Mouse (Mus musculus): ENCODE measurements around the gene Gbx2.

Gene Gbx2

DNA sequence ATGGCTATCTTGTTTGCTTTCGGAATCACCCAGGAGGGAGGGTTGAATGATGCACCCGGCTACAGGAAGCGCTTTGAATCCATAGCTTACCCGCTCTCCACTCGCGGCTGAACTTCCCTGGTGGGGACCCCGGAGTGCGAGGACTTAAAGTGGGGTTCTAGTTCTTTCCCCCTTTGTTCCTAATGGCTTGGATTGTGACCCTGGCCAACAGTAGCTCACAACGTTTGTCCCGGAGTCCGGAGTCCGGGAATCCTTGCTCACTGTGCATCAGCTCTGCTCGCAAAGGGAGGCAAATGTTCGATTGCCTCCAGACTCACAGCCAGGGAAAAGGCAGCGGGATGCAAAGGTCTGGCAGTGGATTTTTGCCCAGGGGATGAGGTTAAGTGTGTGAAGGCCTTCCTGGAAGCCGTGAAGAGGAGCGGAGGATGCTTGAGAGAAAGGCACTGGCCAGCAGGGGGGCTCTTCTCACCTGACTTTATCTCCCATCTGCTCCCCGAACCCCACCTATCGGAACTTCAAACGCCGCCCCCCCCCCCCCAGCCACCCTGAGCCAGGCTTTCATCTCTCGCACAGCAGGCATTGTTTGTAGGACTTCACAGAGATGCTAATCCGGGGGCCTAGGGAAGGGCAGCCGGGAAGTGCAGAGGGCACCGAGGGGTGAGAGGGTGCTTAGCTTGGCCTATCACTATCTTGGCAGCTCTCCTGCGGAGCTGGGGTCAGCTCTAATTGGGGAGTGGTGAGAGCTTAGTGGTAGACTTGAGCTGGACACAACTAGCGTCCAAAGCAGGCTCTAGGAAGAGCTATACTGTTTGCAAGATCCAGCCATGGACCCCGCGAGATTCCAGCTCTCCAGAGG is 4.7 kb upstream of the Gbx2 start:
- DNase-seq (ENCODE audit: low spot score): no peak

DNA sequence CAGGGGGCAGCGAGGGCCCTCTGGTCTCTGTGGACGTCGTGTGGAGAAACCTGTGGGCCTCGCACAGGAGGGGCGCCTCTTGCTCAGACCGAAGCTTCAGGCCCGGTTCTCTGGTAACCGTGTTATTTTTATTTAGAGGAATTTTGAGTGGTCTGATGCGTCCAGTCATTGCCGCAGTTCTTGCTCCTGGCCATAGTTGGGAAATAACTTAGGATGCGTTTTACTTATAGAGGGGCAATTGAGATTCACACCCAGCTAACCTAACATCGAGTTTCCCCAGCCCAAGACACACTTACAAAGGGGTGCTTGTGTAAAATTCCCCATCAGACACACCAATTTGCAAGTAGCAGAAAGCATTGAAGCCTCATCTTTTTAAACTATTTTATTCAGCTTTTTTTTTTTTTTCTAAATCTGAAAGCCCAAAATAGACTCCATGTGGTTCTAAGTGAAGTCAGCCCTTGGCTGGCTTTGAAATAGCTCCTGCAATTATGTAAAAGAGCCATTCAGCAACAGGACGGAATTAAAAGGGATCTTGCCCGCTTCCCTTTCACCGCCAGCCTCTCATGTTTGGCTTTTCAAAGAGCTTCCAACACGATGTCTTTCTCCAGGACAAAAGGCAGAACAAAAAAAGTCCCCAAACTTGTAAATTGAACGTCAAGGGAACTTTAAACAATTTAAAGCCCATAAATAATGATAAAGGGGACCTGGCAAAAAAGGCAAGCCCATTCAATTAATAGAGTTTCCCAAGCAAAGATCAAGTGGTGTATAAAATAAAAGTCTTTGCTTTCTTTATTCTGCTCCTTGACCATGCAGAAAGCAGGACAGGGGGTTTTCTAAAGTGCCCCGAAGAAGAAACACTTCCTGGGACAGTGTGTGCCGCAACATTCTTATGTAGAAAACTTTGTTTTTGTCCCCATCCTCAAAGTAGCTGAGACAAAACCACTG is 3.6 kb upstream of the Gbx2 start:
- no peak for DNase-seq (ENCODE audit: low spot score)

DNA sequence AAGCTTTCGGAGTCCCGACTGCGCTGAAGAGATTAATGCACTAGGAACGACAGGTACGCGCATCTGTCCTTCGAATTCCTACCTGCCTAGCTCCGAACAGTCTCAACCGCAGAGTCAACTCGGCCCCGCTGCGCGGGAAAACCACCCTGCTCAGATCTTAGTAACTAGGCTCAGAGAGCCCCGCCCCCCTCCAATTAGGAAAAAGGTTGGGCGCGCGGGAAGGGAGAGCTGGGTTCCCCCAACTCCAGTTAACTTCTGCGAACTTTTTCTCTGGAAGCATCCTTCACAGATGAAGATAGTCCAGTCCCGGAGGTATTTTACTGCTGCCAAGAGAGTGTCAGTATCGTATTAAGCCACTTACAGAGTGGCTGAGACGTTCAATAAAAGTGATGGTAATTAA is 2.8 kb upstream of the Gbx2 start:
- DNase-seq (ENCODE audit: low spot score): no peak

DNA sequence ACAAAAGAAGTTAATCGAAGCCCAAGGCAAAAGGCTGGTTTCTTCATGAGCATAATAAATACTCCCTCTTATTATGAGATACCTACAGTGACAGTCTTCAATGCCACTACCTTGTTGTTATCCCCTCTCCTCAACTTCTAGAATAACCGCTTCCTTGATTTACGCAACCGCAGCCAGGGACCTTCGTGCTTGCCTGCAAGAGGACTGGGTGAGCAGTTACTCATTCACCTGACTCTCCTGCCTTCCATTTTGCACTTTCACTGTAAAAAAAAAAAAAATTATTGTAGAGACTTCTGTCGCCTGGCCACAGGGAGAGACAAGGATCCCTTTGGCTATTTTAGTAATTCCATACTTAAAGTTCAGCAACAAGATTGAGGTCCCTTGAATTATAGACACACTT is 2.0 kb upstream of the Gbx2 start:
- DNase-seq (ENCODE audit: low spot score): no peak

DNA sequence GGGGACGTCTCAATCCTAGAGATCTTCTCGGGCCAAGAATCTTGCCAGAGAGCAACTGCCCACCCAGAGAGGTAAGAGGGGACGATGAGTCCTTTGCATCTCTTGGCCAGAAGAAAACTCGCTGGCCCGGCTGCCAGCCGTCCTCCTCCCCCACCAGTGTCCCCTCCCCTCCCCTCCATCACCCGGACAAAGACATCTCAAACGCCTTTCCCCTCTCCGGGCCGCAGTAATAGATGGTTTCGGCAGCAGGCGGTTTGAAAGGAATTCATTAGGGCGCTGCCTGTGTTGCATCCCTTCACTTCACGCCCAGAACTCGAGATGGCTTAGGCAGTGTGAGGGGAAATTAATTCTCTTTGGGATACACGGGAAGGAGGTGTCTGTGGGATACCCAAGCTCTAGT is 1.6 kb upstream of the Gbx2 start:
- no peak for DNase-seq (ENCODE audit: low spot score)

DNA sequence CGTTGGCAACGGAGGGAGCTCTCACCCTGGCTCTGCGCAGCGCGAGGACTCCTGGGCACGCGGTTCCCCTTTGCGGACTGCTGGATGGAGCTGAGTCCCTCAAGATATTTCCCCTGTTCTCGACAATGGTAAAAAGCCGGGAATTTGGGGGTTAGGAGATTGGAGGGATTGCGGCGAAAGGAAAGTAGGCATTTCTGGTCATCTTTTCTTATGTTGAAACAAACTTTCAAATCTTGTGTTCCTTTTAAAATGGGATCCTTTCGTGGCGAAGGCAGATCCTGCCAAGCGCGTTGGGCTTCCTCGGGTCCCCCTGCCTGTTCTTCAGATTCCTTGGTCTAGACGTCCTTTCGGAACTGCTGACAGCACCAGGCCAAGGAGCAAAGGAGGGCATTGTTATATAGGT is 1.0 kb upstream of the Gbx2 start:
- no peak for DNase-seq (ENCODE audit: low spot score)

DNA sequence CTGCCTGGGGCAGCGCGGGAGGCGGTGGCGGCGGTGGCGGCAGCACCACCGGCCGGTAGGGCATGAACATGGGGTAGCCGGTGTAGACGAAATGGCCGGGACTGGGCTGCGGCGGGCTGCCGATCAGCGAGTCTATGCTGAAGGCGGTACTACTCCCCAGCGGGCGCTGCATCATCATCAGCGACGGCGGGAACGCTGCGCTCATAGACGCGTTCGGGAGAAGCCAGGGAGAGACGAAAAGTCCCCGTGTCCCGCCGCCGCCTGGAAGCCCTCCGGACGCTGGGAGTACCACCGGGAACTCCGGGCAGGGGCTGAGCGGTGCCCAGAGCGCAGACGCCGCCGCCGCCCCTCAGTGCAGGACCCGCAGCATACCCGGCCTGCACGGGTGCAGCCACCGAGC is 428 bp downstream of the Gbx2 start:
- DNase-seq (ENCODE audit: low spot score): no peak

DNA sequence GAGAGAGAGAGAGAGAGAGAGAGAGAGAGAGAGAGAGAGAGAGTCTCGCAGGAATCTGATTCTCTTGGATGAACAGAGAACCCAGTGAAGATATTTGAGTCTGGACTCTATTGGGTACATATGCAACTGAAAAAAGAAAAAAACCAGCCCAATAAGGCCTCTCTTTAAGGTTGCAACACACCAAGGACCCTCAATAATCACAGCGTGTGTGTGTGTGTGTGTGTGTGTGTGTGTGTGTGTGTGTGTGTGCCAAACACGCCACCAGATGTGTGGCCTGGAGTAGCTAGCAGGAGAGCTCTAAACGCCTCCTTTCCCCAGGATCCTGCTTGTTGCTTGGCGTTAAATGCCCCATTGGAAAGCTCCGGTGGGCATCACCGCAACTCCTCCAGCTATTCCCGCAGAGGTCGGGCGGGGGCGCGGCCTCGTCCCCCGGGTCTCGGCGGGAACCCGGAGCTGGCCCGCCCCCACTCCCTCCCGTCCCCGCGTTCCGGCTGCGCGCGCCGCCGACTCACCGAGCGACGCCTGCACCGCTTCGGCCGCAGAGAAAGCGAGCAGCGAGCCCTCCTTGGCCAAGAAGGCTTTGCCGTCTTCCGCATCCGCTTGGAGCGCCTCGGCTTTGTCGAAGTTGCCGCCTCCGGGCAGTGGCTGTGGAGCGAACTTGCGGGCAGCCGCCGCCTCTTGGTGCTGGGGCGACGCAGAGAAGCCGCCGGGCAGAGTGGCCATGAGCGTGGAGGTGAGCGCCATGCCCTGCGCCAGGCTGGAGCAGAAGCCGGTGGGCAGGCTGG is 1.1 kb downstream of the Gbx2 start:
- no peak for DNase-seq (ENCODE audit: low spot score)

DNA sequence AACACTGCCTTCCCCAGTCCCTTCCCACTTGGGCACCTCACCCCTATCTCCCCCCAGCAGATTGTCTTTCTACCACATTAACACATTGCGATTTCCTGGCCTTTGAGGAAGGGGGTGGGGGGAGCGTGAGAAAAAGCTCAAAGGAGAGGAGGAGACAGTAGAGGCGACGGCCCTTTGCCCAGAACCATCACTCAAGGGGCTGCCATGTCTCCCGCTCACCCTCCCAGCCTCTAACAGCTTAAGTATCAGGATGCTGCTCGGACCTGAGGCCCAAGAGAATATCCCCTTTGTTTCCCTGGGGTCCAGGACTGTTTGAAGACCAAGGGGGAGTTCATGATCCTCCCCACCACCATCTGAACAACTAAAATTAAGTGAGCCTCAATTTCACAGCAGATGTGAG is 1.8 kb downstream of the Gbx2 start:
- no peak for DNase-seq (ENCODE audit: low spot score)

DNA sequence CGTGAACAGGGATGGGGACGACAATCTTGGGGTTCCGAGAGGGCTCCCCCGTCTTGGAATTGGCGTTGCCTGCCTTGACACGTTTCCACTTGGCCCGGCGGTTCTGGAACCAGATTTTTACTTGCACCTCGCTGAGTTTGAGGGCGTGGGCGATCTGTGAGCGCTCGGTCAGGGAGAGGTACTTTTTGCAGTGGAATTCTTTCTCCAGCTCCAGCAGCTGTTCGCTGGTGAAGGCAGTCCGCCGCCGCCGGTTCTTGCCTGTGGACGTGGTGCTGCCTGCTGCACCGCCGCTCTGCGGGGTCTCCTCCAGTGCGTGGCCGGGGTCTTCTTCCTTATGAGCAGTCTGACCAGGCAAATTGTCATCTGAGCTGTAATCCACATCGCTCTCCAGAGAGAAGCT is 2.3 kb downstream of the Gbx2 start:
- no peak for DNase-seq (ENCODE audit: low spot score)

DNA sequence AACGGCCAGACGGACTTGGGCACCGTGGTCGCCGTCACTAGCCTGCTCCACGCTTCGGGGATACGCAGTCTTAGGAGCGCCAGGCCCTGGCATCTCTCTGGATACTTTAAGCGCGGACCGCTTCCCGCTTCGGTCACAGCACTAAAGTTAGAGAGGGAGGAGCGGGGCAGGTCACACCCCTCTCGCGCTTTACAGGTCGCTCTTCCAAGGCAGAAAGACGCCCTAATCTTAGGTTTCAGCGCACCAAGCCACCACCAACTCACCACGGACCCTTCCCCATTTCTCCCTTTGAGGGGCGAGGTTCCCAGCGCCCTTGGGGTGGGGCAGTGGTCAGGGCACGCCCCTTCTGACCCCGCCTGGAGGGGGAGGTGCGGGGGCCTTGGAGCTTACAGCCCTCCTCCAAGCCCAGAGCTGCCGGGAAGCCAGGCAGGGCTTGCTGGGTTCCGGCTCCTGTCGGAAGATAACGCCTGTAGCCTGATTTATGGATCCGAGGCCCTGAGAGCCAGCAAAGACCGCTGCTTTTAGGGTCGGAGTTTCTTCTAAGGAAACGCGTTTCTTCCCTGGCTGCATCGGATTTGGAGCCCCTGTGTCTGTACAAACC is 3.8 kb downstream of the Gbx2 start:
- DNase-seq (ENCODE audit: low spot score): no peak

DNA sequence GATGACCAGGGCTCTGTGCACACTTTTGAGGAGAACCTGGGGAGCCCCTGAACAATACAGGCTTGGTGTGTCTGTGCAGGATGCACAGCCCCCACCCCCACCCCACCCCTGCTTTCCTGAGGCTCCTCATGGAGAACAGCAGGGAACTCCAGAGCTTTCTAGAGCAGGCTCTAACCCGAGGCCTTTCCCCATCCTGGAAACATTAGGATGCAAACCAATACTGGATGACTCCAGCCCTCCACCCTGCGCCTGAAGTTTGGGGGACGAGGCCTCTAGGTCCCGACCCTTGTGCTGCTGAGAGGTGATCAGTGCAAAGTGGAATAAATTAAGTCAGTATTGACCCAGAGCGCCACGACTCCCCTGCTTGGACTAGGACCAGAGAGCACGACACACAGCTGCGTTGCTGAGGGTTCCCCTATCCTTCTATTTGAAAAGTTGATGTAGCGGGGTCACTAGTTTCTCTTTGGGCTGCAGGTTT is 4.4 kb downstream of the Gbx2 start:
- no peak for DNase-seq (ENCODE audit: low spot score)

DNA sequence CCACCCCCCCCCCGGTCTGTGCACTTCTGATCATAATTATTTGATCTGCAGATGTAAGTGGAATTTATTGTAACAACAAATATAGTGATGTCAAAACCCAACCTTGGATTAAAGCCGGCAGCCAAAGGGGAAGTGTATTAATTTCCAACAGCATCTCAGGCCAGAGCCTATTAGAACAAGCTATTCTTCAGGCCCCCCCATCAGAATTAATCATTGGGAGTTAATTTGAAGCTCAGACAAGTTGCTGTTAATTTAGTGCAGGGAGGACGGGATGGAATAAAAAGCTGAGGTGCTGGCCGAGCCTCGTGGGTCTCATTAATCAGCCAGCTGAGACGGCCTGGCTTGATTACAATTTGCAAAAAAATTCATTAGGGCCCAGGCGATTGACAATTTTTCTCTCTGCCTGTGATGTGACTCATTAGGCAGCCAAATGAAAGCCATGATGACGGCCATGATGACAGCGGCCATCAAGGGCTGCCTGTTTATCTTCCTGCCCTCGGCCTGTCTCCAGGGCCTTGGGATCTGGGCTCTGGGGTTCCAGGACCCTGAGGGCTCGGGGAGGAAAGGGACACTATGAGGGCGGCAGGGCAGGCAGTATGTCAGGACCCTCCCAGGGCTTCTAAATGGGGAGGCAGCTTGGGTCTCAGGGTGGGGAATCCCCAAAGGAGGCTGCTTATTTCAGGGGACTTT is 5.3 kb downstream of the Gbx2 start:
- no peak for DNase-seq (ENCODE audit: low spot score)

DNA sequence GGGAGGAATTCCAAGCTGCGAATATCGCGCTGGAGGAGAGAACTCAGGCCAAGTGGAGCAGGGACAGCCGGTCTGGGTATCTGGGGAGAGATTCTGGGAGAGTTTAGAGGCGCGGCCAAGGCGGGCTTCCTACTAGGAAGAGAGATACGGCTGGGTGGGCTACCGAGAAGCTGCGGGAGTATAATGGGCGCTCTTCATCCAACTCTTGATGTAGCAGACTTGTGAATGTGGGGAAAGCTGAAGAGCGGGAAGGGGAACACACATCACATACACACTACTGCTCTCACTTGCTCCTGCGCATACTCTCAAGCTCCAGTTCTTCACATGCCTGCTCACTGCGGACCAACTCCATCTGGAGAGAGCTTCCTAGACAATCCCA is 7.3 kb downstream of the Gbx2 start:
- no peak for DNase-seq (ENCODE audit: low spot score)

DNA sequence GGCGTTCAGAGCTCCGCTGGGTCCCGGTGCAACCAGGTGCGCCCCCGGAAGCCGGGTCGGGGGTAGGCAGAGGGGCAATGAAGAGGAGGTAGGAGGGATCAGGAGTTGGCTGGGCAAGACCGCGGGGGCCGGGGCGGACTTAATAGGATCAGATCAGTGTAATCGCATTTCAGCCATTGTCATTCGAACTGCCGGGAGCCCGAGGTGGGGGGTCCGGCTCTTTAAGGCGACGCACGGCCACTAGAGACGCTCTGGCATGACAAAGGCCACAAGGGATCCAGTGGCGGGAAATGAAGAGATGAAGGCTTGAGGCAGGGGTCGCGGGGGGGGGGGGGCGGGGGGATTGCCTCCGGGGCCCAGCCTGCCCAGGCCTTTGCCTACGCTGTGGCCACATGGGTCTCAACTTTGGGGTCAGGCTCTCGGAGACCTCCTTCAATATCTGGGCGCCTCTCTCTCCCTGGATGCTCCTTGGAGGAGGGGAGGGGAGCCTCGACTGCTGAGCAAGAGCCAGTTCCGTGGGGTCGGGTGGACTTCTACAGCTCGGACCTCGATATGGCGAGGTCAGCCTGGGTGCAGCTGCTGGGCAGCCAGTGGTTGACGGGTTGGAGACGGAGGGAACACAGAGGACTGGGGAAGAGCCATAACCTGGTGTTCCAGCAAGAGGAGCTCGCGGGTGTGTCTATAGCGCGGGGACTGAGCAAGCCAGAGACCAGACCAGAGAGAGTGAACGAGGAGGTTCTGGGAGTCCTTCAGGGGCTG is 7.9 kb downstream of the Gbx2 start:
- no peak for DNase-seq (ENCODE audit: low spot score)

DNA sequence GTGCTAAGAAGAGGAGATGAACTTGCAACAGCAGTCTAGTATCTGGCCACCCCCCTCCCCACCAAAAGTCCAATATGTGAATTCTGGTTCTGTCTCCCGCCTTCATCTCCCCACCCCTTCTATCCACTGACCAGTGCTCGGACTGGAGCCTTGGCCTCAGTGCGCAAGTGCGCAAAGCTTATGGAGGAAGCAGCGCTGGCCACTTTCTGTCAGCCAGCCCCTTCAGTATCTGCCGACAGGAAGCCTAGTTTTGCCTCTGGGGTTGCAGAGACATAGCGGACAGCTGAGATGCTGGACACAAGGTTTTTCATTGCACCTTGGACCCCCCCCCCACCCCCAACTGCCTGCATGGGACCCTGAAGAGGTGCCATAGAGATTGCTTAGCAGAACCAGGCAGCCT is 8.7 kb downstream of the Gbx2 start:
- DNase-seq (ENCODE audit: low spot score): no peak

DNA sequence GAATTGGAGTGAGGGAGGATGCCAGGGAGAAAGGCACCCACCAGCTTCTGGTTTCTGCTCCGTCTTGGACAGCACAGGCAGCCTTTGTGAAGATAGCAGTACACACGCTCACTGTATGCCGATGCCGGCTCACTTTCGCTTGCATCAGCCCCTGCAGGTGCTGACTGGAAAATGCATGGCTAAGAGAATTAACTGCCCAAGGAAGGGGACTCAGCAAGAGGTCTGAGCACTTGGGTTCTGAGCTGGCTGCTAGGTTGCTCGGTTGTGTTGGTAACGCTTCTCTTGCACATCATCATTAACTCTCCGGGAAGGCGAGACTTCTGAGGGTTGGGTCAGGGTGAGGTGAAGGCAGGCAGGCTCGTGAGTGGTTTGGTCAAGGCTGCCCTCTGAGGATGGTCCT is 9.2 kb downstream of the Gbx2 start:
- no peak for DNase-seq (ENCODE audit: low spot score)

DNA sequence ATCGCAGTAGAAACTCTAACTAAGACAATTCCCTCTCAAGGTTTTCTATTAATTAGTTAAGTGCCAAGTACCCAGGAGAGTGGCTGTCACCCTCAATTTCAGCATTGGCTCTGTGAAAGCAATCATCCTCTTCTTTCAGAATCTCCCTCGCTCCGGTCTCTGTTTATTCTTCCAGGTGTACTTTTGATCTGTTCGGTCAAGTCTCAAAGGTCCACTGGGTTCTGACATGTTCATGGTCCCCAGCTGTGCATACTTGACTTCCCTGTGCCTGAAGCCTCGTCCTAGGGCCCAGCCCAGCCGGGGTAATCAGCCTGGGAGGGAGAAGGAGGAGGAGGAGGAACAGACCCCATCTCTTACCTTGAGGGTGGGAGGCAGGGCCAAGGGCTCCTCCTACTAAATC is 11.8 kb downstream of the Gbx2 start:
- DNase-seq (ENCODE audit: low spot score): no peak

DNA sequence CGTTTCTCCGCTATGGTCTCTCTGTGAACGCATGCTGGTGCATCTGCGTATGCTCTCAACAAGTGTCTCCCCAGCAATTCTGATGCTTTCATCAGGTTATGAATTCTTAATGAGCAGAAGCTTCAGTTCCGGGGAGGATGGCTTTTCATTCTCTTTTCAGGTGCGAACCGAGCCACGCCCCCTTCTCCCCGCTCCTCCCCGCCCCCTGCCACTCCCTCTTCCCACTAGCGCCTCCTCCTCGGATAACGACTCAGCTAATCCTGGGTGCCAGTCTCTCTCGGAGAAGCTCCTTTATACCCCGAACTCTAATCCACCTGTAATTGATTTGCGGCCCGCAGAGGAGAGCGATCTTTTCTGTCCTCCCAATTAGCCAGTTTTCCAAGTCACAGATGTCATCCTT is 12.9 kb downstream of the Gbx2 start:
- no peak for DNase-seq (ENCODE audit: low spot score)

DNA sequence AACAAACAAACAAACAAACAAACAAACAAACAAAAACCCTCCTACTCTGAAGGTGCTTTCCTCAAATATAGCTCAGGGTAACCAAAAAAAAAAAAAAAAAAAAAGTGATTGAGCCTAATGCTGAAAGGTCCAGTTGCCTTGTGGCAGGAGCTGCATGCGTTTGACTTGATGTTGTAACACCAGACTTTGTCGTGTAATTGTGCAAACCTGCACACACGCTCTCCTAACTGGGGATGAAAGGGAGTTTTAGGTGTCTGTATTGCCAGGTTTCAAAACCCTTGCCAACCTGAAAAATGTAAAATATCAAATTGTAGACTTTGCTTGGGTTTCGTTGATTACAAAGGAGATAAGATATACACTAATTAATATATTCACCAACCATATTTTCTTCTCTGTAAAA is 17.4 kb downstream of the Gbx2 start:
- no peak for DNase-seq (ENCODE audit: low spot score)

DNA sequence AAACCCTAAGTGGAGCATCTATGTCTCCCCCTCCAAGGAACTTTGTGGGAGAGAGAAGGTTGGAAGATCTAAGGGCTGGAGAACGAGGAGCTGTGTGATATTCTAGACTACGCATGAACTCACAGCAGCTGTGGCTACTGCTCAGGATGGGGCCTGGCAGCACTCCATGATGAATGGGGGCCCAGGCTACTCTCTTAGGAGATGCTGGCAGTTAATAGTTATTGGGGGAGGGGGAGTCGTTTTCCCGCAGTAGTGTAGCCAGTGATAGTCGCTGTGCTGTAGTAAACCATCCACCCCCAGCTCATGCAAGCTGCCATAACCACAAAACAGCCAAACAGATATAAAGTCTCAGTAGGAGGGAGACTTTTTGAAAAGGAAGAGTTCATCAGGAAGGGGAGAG is 18.6 kb downstream of the Gbx2 start:
- no peak for DNase-seq (ENCODE audit: low spot score)

All from ovary, postnatal 36 days (tissue).